Comparison of ENCODE assay signal across 8 mouse cellular contexts in genomic region chr17:5352901-5353300, GRCm38 (mm10).
DNase-seq lines count a peak whose midpoint lies in the region; ATAC-seq lines count a peak whose summit lies in the region.

No protein-coding gene starts in this region.

- 59% methylated on average over 5 of the region's 5 CpGs for WGBS in midbrain, embryonic 16.5 days

- no peaks in the 10 kb centered on the region for H3K36me3 ChIP-seq in midbrain, embryonic 16.5 days (ENCODE audit: control insufficient read depth, insufficient read depth, low read length)

- H3K27ac ChIP-seq in midbrain, embryonic 16.5 days (ENCODE audit: low read length), result no peak overlapping the region

- no peaks in the 10 kb centered on the region for H3K9me3 ChIP-seq in midbrain, embryonic 16.5 days (replicated peaks; ENCODE audit: control insufficient read depth, low read length, poor library complexity, severe bottlenecking)

- no peaks in the 10 kb centered on the region; the same call in 1 of the 2 replicates for H3K4me1 ChIP-seq in midbrain, embryonic 16.5 days (ENCODE audit: control insufficient read depth, insufficient read depth, low read length)

- intact Hi-C loops in left cerebral cortex, postnatal 14 days (cut with DNase I), result no loop called here

- H3K9ac ChIP-seq in midbrain, embryonic 16.5 days (ENCODE audit: low read depth, low read length), result no peak overlapping the region

- no peaks in the 10 kb centered on the region for H3K27me3 ChIP-seq in midbrain, embryonic 16.5 days (ENCODE audit: control insufficient read depth, insufficient read depth, low read depth, low read length)

- no peak overlapping the region for H3K4me2 ChIP-seq in midbrain, embryonic 16.5 days (ENCODE audit: low read length)

- DNase-seq in left cerebral cortex, postnatal 14 days (ENCODE audit: low spot score in 2 of 2), result peak; percentile 55 to 56
- no peak for DNase-seq in left cerebral cortex, adult 8-10 months (ENCODE audit: low spot score in 2 of 2)
- peak; percentile 52 to 56 for DNase-seq in adrenal gland, postnatal 36 days
- peak; percentile 80 to 81 for DNase-seq in cerebellum, postnatal 14 days
- DNase-seq in kidney, adult 9 months, result peak; percentile 22
- no peak for DNase-seq in embryo, embryonic 10 days (ENCODE audit: low spot score)
- DNase-seq in left cerebral cortex, adult 9 months (ENCODE audit: low spot score in 2 of 2), result no peak

- no peak overlapping the region for H3K4me3 ChIP-seq in midbrain, embryonic 16.5 days (ENCODE audit: low read depth, low read length)

- ATAC-seq in midbrain, embryonic 16.5 days, result peak; percentile 54

Comparison
In these comparisons a context has a peak if more than half of its experiments do, and no peak if none do; other contexts are left out.
1. DNase-seq: peak in left cerebral cortex, postnatal 14 days (2 of 2), adrenal gland, postnatal 36 days (2 of 2), cerebellum, postnatal 14 days (2 of 2) and kidney, adult 9 months (single experiment); none in left cerebral cortex, adult 8-10 months (0 of 2), embryo, embryonic 10 days (single experiment) and left cerebral cortex, adult 9 months (0 of 2).